Mouse (Mus musculus) limb, embryonic 15.5 days (tissue): ENCODE data around the gene Col7a1. TPM values are rescaled to one million over a fixed set of nuclear protein-coding genes. Genes with fewer than 3 reads are reported as not detected.

ENCODE experiments used
- ATAC-seq: fragments of 200-750 bp; cut with Nextera tagmentation; 2 replicates; pipeline ENCODE4 v1.8.0; 2017; ENCODE audit warnings: low read depth, moderate TSS enrichment; ENCODE audit not compliant: insufficient number of reproducible peaks, low FRiP score, low TSS enrichment
- H3K27ac ChIP-seq: fragments of 300-500 bp; sonication (generic); 2 replicates; pipeline ENCODE4 v1.5.1; 2015; ENCODE audit warnings: moderate library complexity, mild to moderate bottlenecking, inconsistent platforms
- H3K27me3 ChIP-seq: fragments of 300-500 bp; sonication (generic); 2 replicates; pipeline ENCODE4 v1.6.1; 2015; ENCODE audit warnings: inconsistent platforms
- H3K36me3 ChIP-seq: fragments of 300-500 bp; sonication (generic); 2 replicates; pipeline ENCODE4 v1.6.1; 2015; ENCODE audit warnings: inconsistent platforms
- H3K4me1 ChIP-seq: fragments of 300-500 bp; sonication (generic); 2 replicates; pipeline ENCODE4 v1.6.1; 2015; ENCODE audit warnings: inconsistent platforms
- H3K4me2 ChIP-seq: fragments of 300-500 bp; sonication (generic); 2 replicates; pipeline ENCODE4 v1.6.1; 2015; ENCODE audit warnings: mild to moderate bottlenecking, inconsistent platforms
- H3K4me3 ChIP-seq: fragments of 300-500 bp; sonication (generic); 2 replicates; pipeline ENCODE4 v1.5.1; 2015; ENCODE audit warnings: mild to moderate bottlenecking, inconsistent platforms
- H3K9ac ChIP-seq: fragments of 300-500 bp; sonication (generic); 2 replicates; pipeline ENCODE4 v1.6.1; 2015; ENCODE audit warnings: inconsistent platforms
- H3K9me3 ChIP-seq: fragments of 300-500 bp; sonication (generic); 2 replicates; pipeline ENCODE4 v1.6.1; 2016; ENCODE audit warnings: inconsistent platforms
- WGBS: fragments of 180-500 bp; shearing (Covaris S2); methylation state at CpG from one replicate; pipeline ENCODE4 v1.1.7; 2015; 5-methylcytosine and 5-hydroxymethylcytosine counted together
- polyA plus RNA-seq: library from polyadenylated mRNA; unstranded; fragments of >200 nt; fragmentation: Nextera tagmentation; extraction: Ambion mirVana; gene quantifications from 2 replicates; pipeline ENCODE4 v1.2.1, GENCODE M21; 2015

Col7a1 gene
- polyA plus RNA-seq, result 19.4 and 24.4 TPM in 2 replicates

- WGBS, result 12% methylated on average over 15 of the region's 15 CpGs
- Histone ChIP-seq H3K36me3 (peaks cover 26% of the 10 kb centered on the region), H3K27me3 (peaks cover 11% of the 10 kb centered on the region), H3K4me1 (peaks cover 35% of the 10 kb centered on the region), H3K4me2 (peak within 1 kb of the TSS; percentile 37), H3K27ac (no peak within 1 kb of the TSS), H3K9me3 (no peaks in the 10 kb centered on the region), H3K9ac (0 out of 2 replicates have a peak within 1 kb of the TSS, but pooled peaks have one; percentile 8), H3K4me3 (peak within 1 kb of the TSS; percentile 34)
- ATAC-seq, result no peak
Measured at GRCm38 (mm10) chr9:108953081-108953636, at the start of gene Col7a1. Gene Col7a1, plus strand, starts transcription at chr9:108953586.

- no peak overlapping the region for H3K4me3 ChIP-seq
- H3K9me3 ChIP-seq, result no peaks in the 10 kb centered on the region
- H3K9ac ChIP-seq, result no peak overlapping the region
- no peak overlapping the region for H3K4me2 ChIP-seq
- no peaks in the 10 kb centered on the region for H3K4me1 ChIP-seq
- no peak for ATAC-seq
- 72% methylated on average over 6 of the region's 6 CpGs for WGBS
- no peaks in the 10 kb centered on the region for H3K36me3 ChIP-seq
- H3K27ac ChIP-seq, result no peak overlapping the region
- H3K27me3 ChIP-seq, result no peaks in the 10 kb centered on the region
Measured at GRCm38 (mm10) chr9:108912308-108912707, 41.1 kb upstream of the Col7a1 start.

GRCm38 (mm10) chr9:108913161-108913560, 40.2 kb upstream of the Col7a1 start:
- 80% methylated on average over 7 of the region's 7 CpGs for WGBS
- no peak for ATAC-seq
- H3K4me2 ChIP-seq, result no peak overlapping the region
- no peaks in the 10 kb centered on the region for H3K9me3 ChIP-seq
- H3K4me1 ChIP-seq, result no peaks in the 10 kb centered on the region
- H3K27ac ChIP-seq, result no peak overlapping the region
- no peak overlapping the region for H3K9ac ChIP-seq
- no peak overlapping the region for H3K4me3 ChIP-seq
- H3K36me3 ChIP-seq, result no peaks in the 10 kb centered on the region
- no peaks in the 10 kb centered on the region for H3K27me3 ChIP-seq

- Histone ChIP-seq H3K4me2 (no peak overlapping the region), H3K4me1 (no peaks in the 10 kb centered on the region), H3K9ac (no peak overlapping the region), H3K36me3 (no peaks in the 10 kb centered on the region), H3K27ac (no peak overlapping the region), H3K4me3 (no peak overlapping the region), H3K9me3 (no peaks in the 10 kb centered on the region), H3K27me3 (no peaks in the 10 kb centered on the region)
- no peak for ATAC-seq
- WGBS, result 68% methylated on average over 10 of the region's 10 CpGs
Measured at GRCm38 (mm10) chr9:108913621-108914020, 39.8 kb upstream of the Col7a1 start.

GRCm38 (mm10) chr9:108914491-108914890, 38.9 kb upstream of the Col7a1 start, which contains the start of gene Tmem89:
Gene Tmem89, plus strand, starts transcription at chr9:108914619.
- no peak within 1 kb of the TSS for H3K4me3 ChIP-seq
- no peak within 1 kb of the TSS for H3K27ac ChIP-seq
- ATAC-seq, result 0 out of 2 replicates have a peak, but pooled peaks have one; percentile 24
- WGBS, result 81% methylated on average over 6 of the region's 6 CpGs
- no peaks in the 10 kb centered on the region for H3K4me1 ChIP-seq
- no peaks in the 10 kb centered on the region for H3K9me3 ChIP-seq
- no peaks in the 10 kb centered on the region for H3K36me3 ChIP-seq
- H3K27me3 ChIP-seq, result no peaks in the 10 kb centered on the region
- H3K9ac ChIP-seq, result no peak within 1 kb of the TSS
- no peak within 1 kb of the TSS for H3K4me2 ChIP-seq

GRCm38 (mm10) chr9:108925897-108926296, 27.5 kb upstream of the Col7a1 start:
- 50% methylated on average over 8 of the region's 8 CpGs for WGBS
- H3K27ac ChIP-seq, result no peak overlapping the region
- ATAC-seq, result no peak
- H3K4me1 ChIP-seq, result no peaks in the 10 kb centered on the region
- H3K9ac ChIP-seq, result no peak overlapping the region
- H3K4me3 ChIP-seq, result no peak overlapping the region
- H3K4me2 ChIP-seq, result no peak overlapping the region
- H3K36me3 ChIP-seq, result no peaks in the 10 kb centered on the region
- H3K27me3 ChIP-seq, result no peaks in the 10 kb centered on the region
- no peaks in the 10 kb centered on the region for H3K9me3 ChIP-seq

GRCm38 (mm10) chr9:108928424-108928823, 25.0 kb upstream of the Col7a1 start:
- Histone ChIP-seq H3K9me3 (no peaks in the 10 kb centered on the region), H3K4me1 (no peaks in the 10 kb centered on the region), H3K4me2 (no peak overlapping the region), H3K36me3 (no peaks in the 10 kb centered on the region), H3K27me3 (no peaks in the 10 kb centered on the region), H3K9ac (no peak overlapping the region), H3K4me3 (no peak overlapping the region), H3K27ac (no peak overlapping the region)
- ATAC-seq, result no peak
- WGBS, result 68% methylated on average over 3 of the region's 3 CpGs

GRCm38 (mm10) chr9:108935991-108936390, 17.4 kb upstream of the Col7a1 start:
- no peaks in the 10 kb centered on the region for H3K9me3 ChIP-seq
- 14% methylated on average over 3 of the region's 3 CpGs for WGBS
- ATAC-seq, result no peak
- H3K4me2 ChIP-seq, result peak overlapping the region; percentile 27; the same call in 1 of the 2 replicates
- no peak overlapping the region for H3K9ac ChIP-seq
- no peak overlapping the region for H3K27ac ChIP-seq
- peak overlapping the region; percentile 70; the same call in 1 of the 2 replicates for H3K4me3 ChIP-seq
- H3K27me3 ChIP-seq, result no peaks in the 10 kb centered on the region
- H3K4me1 ChIP-seq, result peaks cover 6% of the 10 kb centered on the region
- H3K36me3 ChIP-seq, result peaks cover 28% of the 10 kb centered on the region

GRCm38 (mm10) chr9:108936418-108937364, 16.7 kb upstream of the Col7a1 start, which contains the start of gene Uqcrc1:
Gene Uqcrc1, plus strand, starts transcription at chr9:108936633.
- Histone ChIP-seq H3K36me3 (peaks cover 35% of the 10 kb centered on the region), H3K9me3 (no peaks in the 10 kb centered on the region), H3K27ac (0 out of 2 replicates have a peak within 1 kb of the TSS, but pooled peaks have one; percentile 51), H3K9ac (peak within 1 kb of the TSS; percentile 82), H3K4me1 (peaks cover 6% of the 10 kb centered on the region), H3K4me3 (peak within 1 kb of the TSS; percentile 70), H3K27me3 (no peaks in the 10 kb centered on the region), H3K4me2 (peak within 1 kb of the TSS; percentile 51)
- WGBS, result 1% methylated on average over 57 of the region's 58 CpGs
- ATAC-seq, result peak; percentile 85

- no peaks in the 10 kb centered on the region for H3K27me3 ChIP-seq
- H3K4me3 ChIP-seq, result no peak overlapping the region
- no peak for ATAC-seq
- H3K9ac ChIP-seq, result no peak overlapping the region
- H3K4me2 ChIP-seq, result no peak overlapping the region
- H3K36me3 ChIP-seq, result peaks cover 93% of the 10 kb centered on the region
- H3K27ac ChIP-seq, result no peak overlapping the region
- no peaks in the 10 kb centered on the region for H3K9me3 ChIP-seq
- WGBS, result 78% methylated on average over 9 of the region's 9 CpGs
- peaks cover 24% of the 10 kb centered on the region for H3K4me1 ChIP-seq
Measured at GRCm38 (mm10) chr9:108945111-108945510, 8.3 kb upstream of the Col7a1 start.

GRCm38 (mm10) chr9:108945608-108946007, 7.8 kb upstream of the Col7a1 start:
- Histone ChIP-seq H3K4me3 (no peak overlapping the region), H3K4me1 (peaks cover 28% of the 10 kb centered on the region), H3K36me3 (peaks cover 92% of the 10 kb centered on the region), H3K9me3 (no peaks in the 10 kb centered on the region), H3K27ac (no peak overlapping the region), H3K27me3 (no peaks in the 10 kb centered on the region), H3K9ac (no peak overlapping the region), H3K4me2 (no peak overlapping the region)
- WGBS, result 73% methylated on average over 5 of the region's 5 CpGs
- ATAC-seq, result no peak
